Mouse (Mus musculus) T-helper 2 cell (primary cell): ENCODE measurements around the gene Zfp398.

Experiments
- in situ Hi-C: fragments of 300-600 bp; cut with MboI, MseI; formaldehyde crosslinking; loops from one replicate; pipeline ENCODE4 v1.15.1; 2025; ENCODE audit warnings: high pct_unique_total_duplicates

Zfp398 gene

DNA sequence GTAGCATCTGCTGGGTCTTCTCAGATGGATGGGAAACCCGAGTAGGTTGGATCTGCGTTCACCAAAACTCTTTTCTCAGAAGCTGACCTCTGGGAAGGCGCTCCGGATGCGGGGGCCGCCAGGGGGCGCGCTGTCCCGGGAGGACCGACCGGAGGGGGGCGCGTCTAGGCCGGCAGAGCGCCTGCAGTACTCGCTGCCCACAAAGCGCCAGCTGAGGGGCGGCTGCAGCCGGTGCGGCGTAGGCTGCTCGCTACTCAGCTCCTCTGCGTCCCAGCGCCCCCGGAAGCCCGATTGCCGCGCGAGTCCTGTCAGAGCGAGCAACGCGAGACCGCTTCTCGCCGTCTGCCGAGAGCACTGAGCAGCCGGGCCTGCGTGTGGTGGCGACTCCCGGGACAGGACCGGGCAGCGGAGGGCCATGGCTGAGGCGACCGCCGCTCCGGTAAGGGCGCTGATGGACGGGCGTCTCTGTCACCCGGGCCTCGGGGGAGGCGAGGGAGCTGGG, at the start of gene Zfp398:
Zfp398 (plus strand) TSS at position 180 of the 502 bp plus-strand sequence.
- in situ Hi-C loops = no loop called here

DNA sequence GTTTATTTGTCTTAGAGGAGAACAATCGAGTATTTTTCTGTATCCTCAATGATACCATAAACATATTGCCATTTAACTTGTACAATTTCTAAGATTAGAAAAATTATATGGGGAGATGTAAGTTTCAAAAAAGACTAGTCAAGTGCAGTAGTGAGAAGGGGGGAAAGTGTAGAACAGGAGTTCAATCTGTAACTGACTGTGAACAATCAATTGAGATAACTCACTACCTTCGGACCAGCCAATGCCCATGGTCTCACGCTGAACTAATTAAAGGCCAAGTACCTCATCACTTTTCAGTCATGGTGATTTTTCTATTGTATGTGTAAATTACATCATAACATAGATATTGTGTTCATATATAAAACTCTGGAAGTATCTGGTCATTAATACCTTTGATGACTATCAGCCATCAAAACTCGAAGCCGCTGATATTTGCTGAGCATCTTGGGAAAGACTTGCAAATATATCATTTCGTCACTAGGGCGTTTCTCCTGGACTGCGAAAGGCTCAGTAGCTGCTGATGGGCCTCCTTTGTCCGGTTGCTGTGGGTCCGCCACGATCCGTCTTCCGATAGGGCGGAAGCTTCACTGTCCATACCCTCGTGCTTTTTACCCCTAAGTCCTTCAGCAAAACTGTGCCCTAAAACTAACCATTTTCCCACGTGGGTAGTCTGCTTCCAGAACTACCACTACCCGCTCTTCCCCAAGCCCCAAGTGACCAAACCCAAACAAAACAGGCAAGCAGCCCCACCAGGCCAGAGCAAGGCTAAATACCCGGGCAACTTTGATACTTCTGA, 47.3 kb upstream of the Zfp398 start:
- in situ Hi-C loops = no loop called here

DNA sequence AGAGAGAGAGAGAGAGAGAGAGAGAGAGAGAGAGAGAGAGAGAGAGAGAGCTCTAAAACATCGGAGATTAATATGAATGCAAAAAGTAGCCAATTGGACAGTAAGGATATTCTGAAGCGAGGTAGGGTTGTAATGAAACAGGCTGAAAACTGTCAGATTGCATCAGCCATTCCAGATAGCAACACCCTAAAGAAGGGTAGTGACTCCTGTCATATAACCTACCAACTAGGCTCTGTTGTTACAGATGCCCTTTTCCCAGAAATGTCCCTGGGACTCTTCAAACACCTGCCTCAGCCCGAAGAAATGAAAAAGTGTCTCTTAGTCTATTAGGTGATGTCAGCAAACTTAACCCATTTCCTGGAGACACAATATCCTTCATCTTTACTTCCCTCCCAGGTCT, 46.6 kb upstream of the Zfp398 start:
- in situ Hi-C loops = no loop called here

DNA sequence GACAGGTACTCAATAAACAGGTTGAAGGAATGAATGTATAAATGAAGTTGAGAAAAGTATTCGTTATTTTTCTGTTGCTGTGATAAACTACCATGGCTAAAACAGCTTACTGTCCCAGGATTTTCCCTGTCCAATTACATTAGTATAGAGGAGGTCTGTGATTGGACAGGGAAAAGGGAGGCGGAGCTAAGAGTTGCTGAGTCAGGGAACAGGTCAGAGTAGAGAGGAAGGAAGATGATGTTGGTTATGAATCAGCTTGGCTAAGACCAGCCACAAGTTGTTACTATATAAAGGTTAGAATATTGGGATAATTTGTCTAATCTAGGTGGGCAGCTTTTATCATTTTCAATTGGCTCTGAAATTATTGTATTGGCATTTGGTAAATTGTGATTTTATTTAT, 44.7 kb upstream of the Zfp398 start:
- in situ Hi-C loops = loop anchor here (5.0 to 10.0 kb wide), 2 partner anchors 37 to 254 kb away; partner anchors contain the start of gene Zfp777

DNA sequence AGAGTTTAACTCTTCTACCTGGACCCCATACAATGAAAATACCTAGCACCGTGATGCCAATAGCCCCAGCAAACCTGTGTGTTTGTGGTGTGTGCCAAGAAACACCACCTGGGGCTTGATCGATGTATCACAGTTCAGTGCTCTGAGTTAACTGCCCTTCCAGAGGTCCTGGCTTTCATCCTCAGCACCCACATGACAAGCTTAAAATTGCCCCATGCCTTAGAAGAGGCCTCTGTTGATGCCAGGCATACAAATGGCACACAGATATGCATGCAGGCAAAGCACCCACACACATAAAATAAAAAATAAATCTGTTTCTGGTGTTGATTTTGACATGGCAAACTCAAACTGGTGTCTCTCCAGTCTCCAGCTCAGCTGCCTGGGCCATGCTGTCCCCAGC, 42.9 kb upstream of the Zfp398 start:
- in situ Hi-C loops = loop anchor here (5.0 to 10.0 kb wide), 2 partner anchors 35 to 252 kb away; partner anchors contain the start of gene Zfp777

DNA sequence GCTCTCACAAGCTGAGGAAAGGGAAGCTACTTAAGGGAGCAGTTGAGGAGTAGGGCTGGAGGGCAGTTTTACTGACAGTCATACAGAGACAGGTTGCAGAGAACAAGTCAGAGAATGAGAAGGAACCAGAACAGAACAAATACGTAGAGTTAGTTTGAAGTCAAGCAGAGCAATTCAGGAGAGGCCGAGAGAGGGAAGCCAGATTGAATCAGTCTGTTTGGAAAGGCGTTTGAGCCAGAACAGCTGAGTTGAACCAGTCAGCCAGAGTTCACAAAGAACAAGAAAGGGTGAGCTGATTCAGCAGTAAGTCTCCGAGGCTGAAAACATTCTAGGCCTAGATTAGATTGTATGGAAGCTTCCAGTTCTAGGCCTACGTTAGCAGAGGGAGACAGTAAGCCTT, 42.2 kb upstream of the Zfp398 start:
- in situ Hi-C loops = loop anchor here (5.0 to 10.0 kb wide), 2 partner anchors 34 to 252 kb away; partner anchors contain the start of gene Zfp777

DNA sequence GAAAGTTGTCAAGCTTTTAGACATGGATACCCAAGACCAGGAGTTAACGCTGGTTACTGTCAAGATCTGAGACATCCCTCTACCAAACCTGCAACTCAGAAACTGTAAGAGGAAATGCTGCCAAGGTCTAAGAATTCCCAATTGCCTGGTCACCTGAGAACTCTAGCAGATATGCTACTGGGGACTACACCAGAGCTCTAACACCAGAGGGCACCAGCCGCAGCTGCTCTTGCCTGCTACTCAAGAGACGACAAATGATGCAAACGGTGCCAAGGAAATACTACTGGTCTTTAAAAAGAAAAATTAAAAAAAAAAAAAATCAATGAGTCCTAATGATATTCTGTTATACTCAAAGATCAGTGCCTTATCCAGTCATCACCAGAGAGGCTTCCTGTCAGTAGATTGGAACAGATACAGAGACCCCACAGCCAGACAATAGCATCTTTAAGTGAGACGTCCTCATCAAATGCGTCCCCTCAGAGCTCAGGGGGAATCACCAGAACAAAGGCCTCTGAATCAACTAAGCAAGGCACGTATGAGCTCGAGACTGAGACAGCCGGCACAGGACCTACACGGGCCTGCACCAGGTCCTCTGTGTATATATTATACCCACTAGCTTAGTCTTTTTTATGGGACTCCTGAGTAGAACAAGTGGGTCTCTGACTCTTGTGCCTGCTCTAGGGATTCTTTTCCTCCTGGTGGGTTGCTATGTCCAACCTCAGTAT, 41.2 kb upstream of the Zfp398 start:
- in situ Hi-C loops = loop anchor here (5.0 to 10.0 kb wide), 2 partner anchors 33 to 251 kb away; partner anchors contain the start of gene Zfp777

DNA sequence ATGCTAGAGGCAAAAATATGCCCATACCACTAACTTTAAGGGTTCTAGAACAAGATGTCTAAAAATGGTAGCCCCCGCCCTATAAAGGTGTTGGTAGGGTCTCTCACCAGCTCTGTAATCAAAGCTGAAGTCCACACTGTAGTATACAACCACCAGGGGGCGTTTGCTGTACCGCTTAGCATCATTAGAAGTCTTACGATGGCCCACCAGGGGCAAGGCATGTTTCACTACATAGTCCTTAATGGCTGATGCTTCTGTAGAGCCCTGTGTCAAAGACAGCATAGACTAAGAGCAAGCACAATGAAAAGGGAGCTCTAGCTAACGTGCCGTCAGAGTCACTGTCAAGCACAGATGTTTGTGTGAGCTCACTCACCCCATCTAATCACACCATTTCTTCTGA, 36.4 kb upstream of the Zfp398 start:
- in situ Hi-C loops = loop anchor here (10.0 kb wide), 1 partner anchor 246 kb away; the partner anchor contains the start of gene Zfp777

DNA sequence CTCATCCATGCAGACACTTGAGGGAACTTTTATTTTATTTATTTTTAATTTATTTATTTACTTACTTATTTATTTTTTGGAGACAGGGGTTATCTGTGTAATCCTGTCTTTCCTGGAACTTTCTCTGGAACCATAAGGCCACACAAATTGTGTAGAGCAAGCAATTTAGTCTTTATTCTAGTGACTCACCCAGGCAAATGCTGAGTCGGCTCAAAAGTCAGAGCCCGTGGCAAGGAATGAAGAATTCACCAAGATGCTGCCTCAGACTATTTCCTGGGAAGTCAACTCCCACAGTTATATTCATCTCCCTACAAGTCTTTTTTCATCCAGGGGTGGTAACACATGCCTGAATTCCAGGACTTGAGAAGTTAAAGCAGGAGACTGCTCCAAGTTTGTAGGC, 29.9 kb upstream of the Zfp398 start:
- in situ Hi-C loops = no loop called here

DNA sequence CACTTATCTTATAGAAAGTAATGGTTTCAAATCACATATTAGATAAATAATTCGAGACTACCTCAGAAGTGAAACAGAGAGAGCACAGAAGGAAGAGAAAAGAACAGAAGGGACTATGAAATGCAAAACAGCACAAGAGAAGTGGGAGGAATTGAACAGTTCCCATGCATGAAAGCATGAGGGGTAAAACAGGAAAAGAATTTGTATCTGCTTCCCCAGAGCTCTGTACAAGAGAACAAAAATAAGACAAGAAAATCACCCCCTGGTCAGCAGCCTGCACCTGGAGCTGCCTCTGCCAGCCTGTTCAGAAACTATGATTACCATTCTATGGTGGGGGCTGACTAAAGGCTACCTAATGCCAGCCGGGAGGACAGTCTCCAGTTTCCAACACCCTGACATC, 28.0 kb upstream of the Zfp398 start:
- in situ Hi-C loops = no loop called here

DNA sequence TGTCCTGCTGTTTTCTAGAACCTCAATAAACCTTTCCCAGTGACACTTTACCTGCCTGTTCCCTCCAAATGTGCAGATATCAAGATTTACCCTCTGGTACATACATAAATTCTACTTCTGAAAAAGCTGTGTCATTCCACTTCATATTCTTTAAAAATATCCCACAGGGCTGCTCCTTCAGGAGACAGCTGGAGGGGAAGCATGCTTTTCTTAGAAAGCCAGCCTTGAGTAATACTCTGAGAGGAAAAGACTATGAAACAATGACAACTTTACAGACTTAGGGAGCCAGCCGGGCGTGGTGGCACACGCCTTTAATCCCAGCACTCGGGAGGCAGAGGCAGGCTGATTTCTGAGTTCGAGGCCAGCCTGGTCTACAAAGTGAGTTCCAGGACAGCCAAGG, 26.9 kb upstream of the Zfp398 start:
- in situ Hi-C loops = no loop called here

DNA sequence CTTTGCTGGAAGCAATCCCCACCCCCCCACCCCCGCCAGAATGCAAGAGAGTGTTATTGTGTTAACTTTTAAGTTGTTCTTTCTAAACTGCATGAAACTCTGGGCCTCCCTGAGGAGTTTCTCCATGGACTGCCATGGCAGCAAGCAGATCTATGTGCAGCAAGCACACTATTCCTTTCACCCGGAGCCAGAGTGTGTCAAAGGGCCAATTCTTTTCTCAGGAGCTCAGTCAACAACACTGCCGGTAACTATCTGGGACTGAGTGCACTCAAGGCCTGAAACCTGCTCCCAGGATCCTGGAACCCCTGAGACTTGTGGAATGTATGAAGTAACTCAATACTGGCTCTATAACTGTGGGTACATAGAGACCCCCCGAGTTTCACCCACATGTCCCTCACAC, 26.4 kb upstream of the Zfp398 start:
- in situ Hi-C loops = no loop called here

DNA sequence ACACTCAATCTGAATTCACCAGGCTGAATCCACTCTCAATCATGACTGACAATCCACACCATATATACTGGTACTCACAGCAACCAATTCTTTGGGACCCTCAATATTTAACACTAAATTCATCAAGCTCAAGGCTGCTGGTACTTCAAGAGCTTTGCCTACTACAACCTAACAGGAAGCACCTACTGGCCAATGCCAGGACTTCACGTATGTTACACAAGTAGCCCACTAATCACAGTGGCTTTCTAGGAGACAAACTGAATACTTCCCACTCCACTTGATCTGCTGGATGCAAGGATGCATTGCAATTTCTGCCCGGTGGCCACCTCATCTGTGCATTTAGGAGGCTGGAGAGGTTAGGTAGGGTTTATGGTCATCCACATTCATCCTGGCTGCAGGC, 25.3 kb upstream of the Zfp398 start:
- in situ Hi-C loops = no loop called here

DNA sequence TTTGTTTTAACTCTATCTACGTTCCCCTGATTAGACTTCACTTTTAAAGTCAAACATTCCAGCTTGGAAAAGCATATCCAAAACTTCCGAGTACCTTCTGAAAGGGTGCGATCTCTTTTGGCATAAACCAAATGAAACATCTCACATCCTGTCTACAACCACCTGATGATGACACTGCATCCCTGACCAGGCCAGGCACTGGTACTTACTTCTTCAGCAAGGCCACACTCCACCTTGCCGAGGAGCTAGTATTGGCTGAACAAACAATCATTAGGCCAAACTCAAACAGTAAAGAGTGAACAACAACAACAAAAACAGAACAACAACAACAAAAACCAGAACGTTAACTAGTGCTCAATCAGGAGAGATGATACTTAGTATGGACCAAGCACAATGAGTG, 24.1 kb upstream of the Zfp398 start:
- in situ Hi-C loops = no loop called here

DNA sequence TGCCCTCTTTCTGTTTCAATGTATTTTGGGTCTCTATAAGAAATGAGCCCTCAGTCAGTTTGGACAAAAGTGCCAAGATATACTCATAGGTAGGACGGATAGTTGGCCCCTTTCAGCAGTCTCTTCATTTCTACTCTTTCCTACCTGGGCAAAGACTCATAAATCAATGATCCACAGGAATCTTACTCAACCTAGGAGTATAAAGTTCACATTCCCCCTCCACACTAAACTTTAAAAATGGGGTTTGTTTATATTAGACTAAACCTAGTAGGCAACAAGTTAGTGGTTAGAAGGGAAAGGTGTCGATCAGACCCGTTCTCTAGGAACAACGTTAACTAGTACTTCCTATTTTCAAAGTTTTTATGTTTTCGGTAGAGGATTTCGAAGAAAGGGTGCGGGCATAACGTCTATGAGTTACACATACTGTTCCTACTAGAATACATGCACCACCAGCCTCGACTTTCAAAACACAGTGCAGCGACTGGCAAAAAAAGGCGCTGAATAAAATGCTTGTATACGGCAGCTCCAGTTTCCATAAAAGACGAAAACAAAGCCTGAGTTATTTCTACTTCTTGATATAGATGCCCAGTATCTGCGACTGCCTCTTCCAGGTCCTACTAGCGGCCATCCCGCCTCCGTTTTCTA, 23.1 kb upstream of the Zfp398 start:
- in situ Hi-C loops = no loop called here

DNA sequence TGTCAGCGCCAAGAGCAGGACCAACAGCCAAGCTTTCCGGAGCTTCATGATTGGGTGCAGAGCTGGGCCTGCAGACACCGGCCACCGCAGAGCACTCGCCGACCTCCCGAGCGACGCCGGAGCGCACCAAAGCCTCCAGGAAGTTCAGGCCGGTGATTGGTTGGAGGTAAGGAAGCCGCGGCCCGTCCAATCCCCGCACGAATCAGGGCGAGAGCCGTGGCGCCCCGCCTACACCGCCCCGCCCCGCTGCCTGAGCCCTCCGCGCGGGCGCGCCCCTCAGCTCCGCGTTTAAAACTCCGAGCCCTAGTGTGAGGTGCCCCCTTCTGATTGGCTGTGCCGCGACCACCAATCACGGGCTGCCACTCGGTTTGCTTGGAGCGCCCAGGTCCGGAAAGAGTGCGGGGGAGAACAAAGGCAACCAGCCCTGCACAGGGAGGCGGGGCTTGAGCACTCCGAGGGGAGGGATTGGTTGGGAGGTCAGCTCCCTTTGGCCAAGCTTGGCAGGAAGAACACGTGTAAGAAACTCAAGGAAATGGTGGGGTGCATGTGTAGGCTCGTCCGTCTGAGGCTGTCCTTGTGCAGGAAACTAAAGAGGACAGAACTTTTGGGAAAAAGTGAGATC, 22.1 kb upstream of the Zfp398 start, which contains the start of gene Pdia4:
Pdia4 (minus strand) TSS at position 174 of the 622 bp plus-strand sequence.
- in situ Hi-C loops = no loop called here

DNA sequence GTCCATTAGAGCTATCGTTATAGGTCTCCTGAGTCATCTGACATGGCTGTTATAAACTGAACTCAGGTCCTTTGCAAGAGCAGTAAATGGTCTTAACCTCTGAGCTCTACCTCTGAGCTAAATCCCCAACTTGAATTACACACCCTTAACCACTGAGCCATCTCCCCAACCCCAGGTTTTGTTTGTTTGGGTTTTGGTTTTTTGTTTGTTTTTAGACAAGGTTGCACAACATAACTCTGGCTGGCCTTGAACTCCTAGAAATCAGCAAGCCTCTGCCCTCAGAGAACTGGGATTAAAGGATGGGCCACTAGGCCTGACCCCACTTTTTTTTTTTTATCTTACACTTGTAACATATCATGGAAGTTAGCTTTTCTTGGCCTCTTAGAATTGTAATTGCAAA, 19.3 kb upstream of the Zfp398 start:
- in situ Hi-C loops = no loop called here

DNA sequence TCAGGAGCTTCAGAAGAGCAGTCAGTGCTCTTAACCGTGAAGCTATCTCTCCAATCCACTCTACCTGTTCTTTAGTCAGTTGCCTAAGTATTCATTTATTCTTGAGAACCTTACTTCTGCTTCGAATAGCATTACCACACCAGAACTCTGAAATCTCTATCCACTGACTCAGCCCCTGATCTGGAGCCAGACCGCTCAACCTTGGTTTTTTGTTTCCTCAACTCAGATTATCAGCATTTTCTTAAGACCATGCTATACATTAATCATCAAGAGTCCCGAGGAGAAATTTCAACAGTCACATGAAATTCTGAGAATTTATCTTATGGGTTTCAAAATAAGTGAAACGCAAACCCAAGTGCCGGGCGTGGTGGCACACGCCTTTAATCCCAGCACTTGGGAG, 16.7 kb upstream of the Zfp398 start:
- in situ Hi-C loops = no loop called here

DNA sequence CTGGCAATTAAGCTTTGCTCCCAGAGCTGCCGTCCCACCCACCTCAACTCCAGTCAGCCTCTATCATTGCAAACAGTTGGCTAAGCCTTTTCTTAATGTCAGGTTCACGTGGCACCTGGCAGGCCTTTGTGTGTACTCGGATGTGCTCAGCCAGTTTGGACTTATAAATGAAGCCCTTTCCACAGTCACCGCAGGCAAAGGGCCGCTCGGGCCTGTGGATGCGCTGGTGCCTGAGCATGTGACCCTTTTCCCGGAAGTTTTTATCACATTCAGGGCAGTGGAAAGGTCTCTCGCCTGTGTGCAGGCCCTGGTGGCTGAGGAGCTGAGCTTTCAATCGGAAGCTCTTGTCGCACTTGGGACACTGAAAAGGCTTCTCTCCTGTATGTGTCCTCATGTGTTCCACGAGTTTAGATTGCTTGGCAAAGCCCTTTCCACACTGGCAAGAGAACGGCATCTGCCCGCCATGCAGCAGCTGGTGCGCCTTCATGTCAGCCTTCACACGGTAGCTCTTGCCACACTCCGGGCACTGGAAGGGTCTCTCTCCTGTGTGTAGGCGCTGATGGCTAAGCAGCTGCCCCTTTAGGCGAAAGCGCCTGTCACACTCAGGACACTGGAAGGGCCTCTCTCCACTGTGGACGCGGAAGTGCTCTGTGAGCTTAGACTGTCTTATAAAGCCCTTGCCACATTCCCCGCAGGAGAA, 15.7 kb upstream of the Zfp398 start:
- in situ Hi-C loops = no loop called here

DNA sequence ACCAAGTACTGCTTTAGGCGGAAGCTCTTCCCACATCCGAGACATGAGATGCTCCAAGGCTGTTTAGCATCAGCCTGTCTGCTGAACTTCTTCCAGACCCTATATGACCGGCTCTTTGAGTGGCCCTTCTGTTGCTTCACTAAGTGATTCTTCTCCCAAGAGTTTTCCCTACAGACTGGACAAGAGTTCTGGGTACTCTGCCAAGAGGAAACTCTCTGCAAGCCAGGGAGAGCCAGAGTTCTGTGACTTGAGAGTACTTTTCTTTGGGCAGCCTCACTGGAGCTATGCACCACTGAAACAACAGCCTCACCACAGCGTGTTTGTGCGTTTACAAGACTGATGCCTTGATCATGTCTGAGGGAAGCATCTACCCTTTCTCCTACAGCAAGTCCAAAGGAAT, 14.2 kb upstream of the Zfp398 start:
- in situ Hi-C loops = no loop called here

DNA sequence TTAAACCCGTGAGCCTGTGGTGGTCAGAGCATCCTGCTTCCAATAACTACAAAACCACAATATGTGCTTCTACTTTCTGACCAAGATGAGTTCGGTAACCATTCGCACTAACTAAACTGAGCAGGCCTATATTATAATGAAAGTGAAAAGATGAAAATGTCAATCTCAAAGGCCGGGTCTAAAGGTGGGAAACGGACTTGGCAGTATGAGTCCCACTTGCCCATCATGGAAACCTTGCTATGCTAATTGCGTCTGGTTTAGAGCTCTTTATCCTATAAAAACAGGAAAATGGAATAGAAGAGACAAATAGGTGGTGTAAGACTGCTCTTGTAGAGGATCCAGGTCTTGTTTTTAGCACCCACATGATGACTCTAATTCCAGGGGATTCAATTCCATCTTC, 13.7 kb upstream of the Zfp398 start:
- in situ Hi-C loops = no loop called here
